Comparison of ENCODE assay signal across 8 mouse cellular contexts in the genomic region with DNA sequence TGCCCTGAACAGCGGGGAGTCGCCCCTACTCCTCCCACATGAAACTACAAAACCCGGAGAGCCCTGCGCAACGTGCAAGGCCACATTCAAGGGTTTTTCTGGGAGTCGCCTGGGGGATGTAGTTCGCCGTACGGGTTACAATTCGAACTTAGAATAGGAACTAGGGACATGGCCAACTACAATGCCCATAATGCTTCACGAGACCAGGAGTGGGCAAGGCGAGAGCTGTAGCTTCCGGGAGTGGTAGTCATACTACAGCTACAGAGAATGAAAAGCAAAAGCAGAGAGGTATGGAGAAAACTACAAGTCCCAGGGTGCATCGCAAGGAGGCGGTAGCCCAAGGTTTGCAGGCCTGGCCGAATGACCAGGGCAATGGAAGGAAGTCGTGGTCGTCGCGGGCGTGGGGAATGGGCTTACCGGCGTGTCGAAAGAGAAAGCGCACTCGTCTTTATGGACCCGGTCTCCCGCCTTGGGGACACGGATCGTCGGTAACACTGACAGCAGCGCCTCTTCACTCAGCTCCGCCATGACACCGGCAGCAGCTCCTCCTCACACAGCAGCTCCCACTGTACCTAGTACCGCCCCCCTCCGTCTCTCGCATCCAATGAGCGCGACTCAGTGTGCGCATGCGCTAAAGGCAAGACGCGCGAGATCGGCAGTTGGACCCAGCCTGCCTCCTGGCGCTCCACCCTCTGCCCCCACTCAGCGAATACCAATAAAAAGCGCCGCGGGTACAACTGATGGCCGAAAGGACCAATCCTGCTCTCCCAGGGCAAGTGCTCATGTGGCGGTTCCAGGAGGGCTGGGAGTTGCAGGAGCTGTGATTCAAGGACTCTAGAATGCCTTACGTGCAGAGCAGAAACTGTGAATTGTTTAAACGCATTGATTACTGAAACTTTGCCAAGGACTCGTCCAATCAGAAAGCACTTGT. TPM values are rescaled to one million over a fixed set of nuclear protein-coding genes. Genes with fewer than 3 reads are reported as not detected.
DNase-seq lines count a peak whose midpoint lies in the region; ATAC-seq and TF ChIP-seq lines count a peak whose summit lies in the region.

A gene (minus strand): TSS at position 617 of the 931 bp plus-strand sequence.
A gene (plus strand): TSS at position 680 of the 931 bp plus-strand sequence.

- peak within 1 kb of the TSS; percentile 65 for H3K4me3 ChIP-seq in hindbrain, embryonic 13.5 days

- in situ Hi-C loops in Patski (cut with MboI; ENCODE audit: low pct_unique_long_range_greater_than_20kb), result no loop called here

- TF ChIP-seq CTCF in Patski (IDR thresholded peaks at IDR 0.05), result no peak

- no peaks in the 10 kb centered on the region for H3K9me3 ChIP-seq in hindbrain, embryonic 13.5 days

- peak within 1 kb of the TSS; percentile 89 for H3K27ac ChIP-seq in hindbrain, embryonic 13.5 days

- H3K4me1 ChIP-seq in hindbrain, embryonic 13.5 days (replicated peaks), result peaks cover 28% of the 10 kb centered on the region

- peak within 1 kb of the TSS; percentile 95 for H3K4me2 ChIP-seq in hindbrain, embryonic 13.5 days

- ATAC-seq in Patski, result peak; percentile 92
- ATAC-seq in hindbrain, embryonic 13.5 days (ENCODE audit: low FRiP score), result peak; percentile 96

- WGBS in hindbrain, embryonic 13.5 days, result under 1% methylated on average over 55 of the region's 55 CpGs

- POLR2A ChIA-PET in Patski (lab: Charles Lee), result interaction anchor here (0.6 to 3.9 kb wide), 4 partner anchors 18 to 85 kb away, joined by 3 to 27 read pairs (median 4); a partner anchor contains a TSS

- peaks cover 30% of the 10 kb centered on the region for H3K36me3 ChIP-seq in hindbrain, embryonic 13.5 days

- CTCF ChIA-PET in Patski (lab: Charles Lee), result interaction anchor here (1.1 to 1.3 kb wide), 3 partner anchors 10 to 26 kb away, joined by 3 read pairs; no protein-coding TSS in a partner anchor

- H3K9ac ChIP-seq in hindbrain, embryonic 13.5 days, result peak within 1 kb of the TSS; percentile 80

- no peaks in the 10 kb centered on the region for H3K27me3 ChIP-seq in Patski
- no peaks in the 10 kb centered on the region for H3K27me3 ChIP-seq in hindbrain, embryonic 13.5 days

- DNase-seq in Patski (ENCODE audit: low read depth, low spot score), result peak; percentile 96
- peak; percentile 98 to 99 for DNase-seq in cerebellum, postnatal 14 days
- DNase-seq in frontal cortex, postnatal 14 days (ENCODE audit: low spot score in 2 of 2), result peak; percentile 98 to 100
- peak; percentile 86 to 97 for DNase-seq in layer of hippocampus, postnatal 25 days (ENCODE audit: extremely low spot score in 1 of 2, low spot score in 1 of 2)
- DNase-seq in lung, postnatal 25 days (ENCODE audit: low spot score), result peak; percentile 100
- DNase-seq in retina, embryonic 14.5 days (ENCODE audit: low spot score), result peak; percentile 99
- peak; percentile 96 for DNase-seq in thymus, postnatal 4 days

RNA-seq across cellular contexts. Expression of the first gene that starts in this region (rescaled TPM):
- polyA plus RNA-seq in Patski (2021), result 130 TPM
- polyA plus RNA-seq in hindbrain, embryonic 13.5 days (2015; fragmentation: Nextera tagmentation; extraction: Ambion mirVana), result 189 and 200 TPM in 2 replicates
- 100 to 1,000 TPM; 164 to 183 TPM for total RNA-seq in layer of hippocampus, postnatal 25 days (2021)

RNA-seq across cellular contexts. Expression of the second gene that starts in this region (rescaled TPM):
- 66.3 TPM for polyA plus RNA-seq in Patski (2021)
- 42.6 and 51.2 TPM in 2 replicates for polyA plus RNA-seq in hindbrain, embryonic 13.5 days (2015; fragmentation: Nextera tagmentation; extraction: Ambion mirVana)
- total RNA-seq in layer of hippocampus, postnatal 25 days (2021), result 1 to 10 TPM; 1.1 to 1.2 TPM

Comparison
In these comparisons a context has a peak if more than half of its experiments do, and no peak if none do; other contexts are left out.
1. Peak in every context shown above with its lines: DNase-seq, ATAC-seq, H3K4me3 ChIP-seq and H3K27ac ChIP-seq.